Mouse (Mus musculus): Measurements from ENCODE around the gene Mink1. TPM values are rescaled to one million over a fixed set of nuclear protein-coding genes. Genes with fewer than 3 reads are reported as not detected.

The Mink1 gene
- total and polyA plus RNA-seq, 3 experiments: 33.8 to 230 (median 57.3) TPM

- TF ChIP-seq ZKSCAN1 (IDR thresholded peaks at IDR 0.05; ENCODE audit: low read depth, low read length) (no peak), CHD2 (IDR thresholded peaks at IDR 0.05; ENCODE audit: low read length) (no peak), USF1 (IDR thresholded peaks at IDR 0.05; ENCODE audit: low read depth, low read length) (peak; percentile 45; the same call in 1 of the 2 replicates), RAD21 (IDR thresholded peaks at IDR 0.05; ENCODE audit: low read depth, low read length) (no peak)
Observed at GRCm38 (mm10) chr11:70654923-70655570, 92.4 kb downstream of the Mink1 start (continued).

GRCm38 (mm10) chr11:70655571-70656455 is 93.1 kb downstream of the Mink1 start:
- H3K79me2 ChIP-seq (ENCODE audit: control insufficient read depth, insufficient read depth, low read length, poor library complexity): peaks cover 51% of the 10 kb centered on the region
- H3K36me3 ChIP-seq (ENCODE audit: control insufficient read depth in 1 of 2, insufficient read depth in 2 of 2, low read length in 2 of 2): peaks cover 8 to 30% of the 10 kb centered on the region in 2 experiments; a peak in 3 of 4 replicates
- H3K27me3 ChIP-seq (ENCODE audit: control insufficient read depth in 1 of 2, insufficient read depth in 2 of 2, low read length in 2 of 2): no peaks in the 10 kb centered on the region
- DNase-seq (ENCODE audit: low read depth, low spot score): peak; percentile 90
- peak overlapping the region; percentile 74 to 80 for H3K4me3 ChIP-seq (ENCODE audit: control insufficient read depth in 1 of 2, insufficient read depth in 1 of 2, low read depth in 2 of 2, low read length in 2 of 2)
- H3K27ac ChIP-seq (ENCODE audit: control insufficient read depth, low read depth, low read length): peak overlapping the region; percentile 99
- H3K4me1 ChIP-seq (ENCODE audit: control insufficient read depth in 1 of 2, insufficient read depth in 2 of 2, low read length in 2 of 2): peaks cover 3 to 34% of the 10 kb centered on the region in 2 experiments
- TF ChIP-seq HCFC1 (IDR thresholded peaks at IDR 0.05; ENCODE audit: low read depth, low read length) (peak; percentile 29; the same call in 1 of the 2 replicates), MXI1 (IDR thresholded peaks at IDR 0.05; ENCODE audit: low read depth, low read length) (peak; percentile 82), JUND (IDR thresholded peaks at IDR 0.05; ENCODE audit: low read depth, low read length) (no peak), POLR2AphosphoS2 (IDR thresholded peaks at IDR 0.05; ENCODE audit: low read length) (no peak), ELF1 (IDR thresholded peaks at IDR 0.05; ENCODE audit: low read depth, low read length) (peak; percentile 51; the same call in 1 of the 2 replicates), USF1 (IDR thresholded peaks at IDR 0.05; ENCODE audit: low read depth, low read length) (peak; percentile 79), MAZ (IDR thresholded peaks at IDR 0.05; ENCODE audit: low read depth, low read length) (peak; percentile 90), ZMIZ1 (IDR thresholded peaks at IDR 0.05; ENCODE audit: low read depth, low read length) (peak; percentile 32; the same call in 1 of the 2 replicates), NRF1 (IDR thresholded peaks at IDR 0.05; ENCODE audit: insufficient read depth, low read depth, low read length, poor library complexity, severe bottlenecking) (peak; percentile 23; the same call in 1 of the 2 replicates), POLR2A (IDR thresholded peaks at IDR 0.05; ENCODE audit: control insufficient read depth in 1 of 2, insufficient read depth in 1 of 2, low read depth in 1 of 2, low read length in 2 of 2, poor library complexity in 1 of 2) (peak; percentile 11 to 60), KAT2A (conservative IDR thresholded peaks at IDR 0.05; ENCODE audit: low read depth, low read length) (no peak), EP300 (IDR thresholded peaks at IDR 0.05; ENCODE audit: low read depth in 1 of 2, low read length in 2 of 2) (peak in 1 of 2 experiments; percentile 57; a peak in 3 of 4 replicates), UBTF (IDR thresholded peaks at IDR 0.05; ENCODE audit: borderline replicate concordance, insufficient read depth, low read depth, low read length) (no peak; the same call in 1 of the 2 replicates), NELFE (IDR thresholded peaks at IDR 0.05; ENCODE audit: low read depth, low read length) (peak; percentile 50; the same call in 1 of the 2 replicates), TCF12 (IDR thresholded peaks at IDR 0.05; ENCODE audit: low read depth, low read length) (peak; percentile 15), MEF2A (IDR thresholded peaks at IDR 0.05; ENCODE audit: extremely low read depth, insufficient replicate concordance, low read depth, low read length, poor library complexity, severe bottlenecking) (no peak), MAX (IDR thresholded peaks at IDR 0.05; ENCODE audit: low read length) (peak; percentile 94), MYC (IDR thresholded peaks at IDR 0.05; ENCODE audit: low read depth, low read length) (peak; percentile 90), BHLHE40 (IDR thresholded peaks at IDR 0.05; ENCODE audit: borderline replicate concordance, low read depth, low read length) (peak; percentile 41; the same call in 1 of the 2 replicates), ZKSCAN1 (IDR thresholded peaks at IDR 0.05; ENCODE audit: low read depth, low read length) (no peak)
- H3K9ac ChIP-seq (ENCODE audit: control insufficient read depth, low read depth, low read length, poor library complexity, severe bottlenecking): peak overlapping the region; percentile 88
- H3K9me3 ChIP-seq (replicated peaks; ENCODE audit: insufficient read depth, low read length): no peaks in the 10 kb centered on the region

Measured in MEL (cell line).